Comparison of ENCODE assay signal across 18 mouse cellular contexts in genomic region chr8:106108729-106109128, GRCm38 (mm10). TPM values are rescaled to one million over a fixed set of nuclear protein-coding genes. Genes with fewer than 3 reads are reported as not detected.
A peak's percentile ranks its signal among the peaks of the same experiment; 100 is the strongest.
DNase-seq lines count a peak whose midpoint lies in the region; TF ChIP-seq lines count a peak whose summit lies in the region.
"Had no signal": no experiment of that assay in that cellular context is flagged by ENCODE, and none has a peak within 500 bp of the region (broad histone marks: within the 10 kb centered on the region; RNA-seq: fewer than 3 reads in every experiment).

No protein-coding gene starts in this region.

- intact Hi-C loops in gastrocnemius, adult 2 months (cut with DNase I): no loop called here

- WGBS in lung, adult 2 months: 94% methylated on average over 3 of the region's 3 CpGs

- TF ChIP-seq POLR2A in lung, adult 2 months (IDR thresholded peaks at IDR 0.05; ENCODE audit: borderline replicate concordance, extremely low read depth, low read depth, low read length): no peak

- no peak overlapping the region for H3K4me3 ChIP-seq in gastrocnemius, adult 2 months
- no peak overlapping the region for H3K4me3 ChIP-seq in lung, adult 2 months (replicated peaks; ENCODE audit: extremely low read depth, low read depth, low read length)
- H3K4me3 ChIP-seq: embryonic facial prominence, embryonic 15.5 days; hindbrain, embryonic 13.5 days; kidney, embryonic 15.5 days; layer of hippocampus, adult 2 months; left cerebral cortex, adult 2 months; limb, embryonic 12.5 days; liver, embryonic 13.5 days had no signal

- no peak for TF ChIP-seq CTCF in gastrocnemius, adult 2 months (IDR thresholded peaks at IDR 0.05)
- no peak for TF ChIP-seq CTCF in lung, adult 2 months (IDR thresholded peaks at IDR 0.05; ENCODE audit: insufficient read depth, low read length)

- no peak overlapping the region for H3K27ac ChIP-seq in gastrocnemius, adult 2 months
- H3K27ac ChIP-seq: embryonic facial prominence, embryonic 15.5 days; hindbrain, embryonic 13.5 days; kidney, embryonic 15.5 days; layer of hippocampus, adult 2 months; left cerebral cortex, adult 2 months; limb, embryonic 12.5 days; liver, embryonic 13.5 days had no signal

- no peaks in the 10 kb centered on the region for H3K4me1 ChIP-seq in lung, adult 2 months (ENCODE audit: control insufficient read depth, insufficient read depth, low read length)
- H3K4me1 ChIP-seq: embryonic facial prominence, embryonic 15.5 days; hindbrain, embryonic 13.5 days; kidney, embryonic 15.5 days; limb, embryonic 12.5 days; liver, embryonic 13.5 days had no signal

- DNase-seq in gastrocnemius, adult 18-20 months (ENCODE audit: low spot score): peak; percentile 17
- DNase-seq in gastrocnemius, adult 2 months: no peak
- DNase-seq in lung, adult 2 months: peak; percentile 8
- no peak for DNase-seq in lung, postnatal 25 days (ENCODE audit: low spot score)
- DNase-seq in urinary bladder, adult 18-20 months (ENCODE audit: low spot score in 2 of 2): peak; percentile 15 to 16
- no peak for DNase-seq in urinary bladder, postnatal 25 days (ENCODE audit: low spot score)
- peak; percentile 48 to 77 for DNase-seq in urinary bladder, postnatal 4 days (ENCODE audit: low spot score in 2 of 2)
- no peak for DNase-seq in Muller cell, postnatal 12 days (ENCODE audit: inconsistent ontology term)
- DNase-seq: cerebellum, adult 9-11 months; embryo, embryonic 11 days; liver, embryonic 13.5 days had no signal

RNA-seq across cellular contexts. Expression of gene Esrp2, which starts 28.0 kb away (rescaled TPM):
- not detected for total RNA-seq in gastrocnemius, adult 18-20 months (2021)
- not detected for total RNA-seq in gastrocnemius, adult 2 months (2021)
- polyA plus RNA-seq in lung, adult 2 months (2012; rRNA removed): 40.1 and 47.0 TPM in 2 replicates
- total RNA-seq: granulocyte monocyte progenitor cell, adult 5-6 weeks had no signal

RNA-seq across cellular contexts. Expression of gene Pla2g15, which starts 41.5 kb away (rescaled TPM):
- total RNA-seq in gastrocnemius, adult 18-20 months (2021): 1 to 10 TPM; 3.4 to 5.7 TPM
- 1 to 10 TPM; 3.5 TPM for total RNA-seq in gastrocnemius, adult 2 months (2021)
- 24.8 and 28.3 TPM in 2 replicates for polyA plus RNA-seq in lung, adult 2 months (2012; rRNA removed)

RNA-seq across cellular contexts. Expression of gene Nfatc3, which starts 50.1 kb away (rescaled TPM):
- total RNA-seq in gastrocnemius, adult 18-20 months (2021): 10 to 100 TPM; 26.2 to 27.9 TPM
- total RNA-seq in gastrocnemius, adult 2 months (2021): 10 to 100 TPM; 24.9 to 28.7 TPM
- polyA plus RNA-seq in lung, adult 2 months (2012; rRNA removed): 17.7 and 19.9 TPM in 2 replicates

RNA-seq across cellular contexts. Expression of gene Slc7a6, which starts 59.9 kb away (rescaled TPM):
- total RNA-seq in gastrocnemius, adult 18-20 months (2021): 10 to 100 TPM; 10.2 to 13.4 TPM
- 10 to 100 TPM; 10.5 to 11.5 TPM for total RNA-seq in gastrocnemius, adult 2 months (2021)
- 16.5 and 17.3 TPM in 2 replicates for polyA plus RNA-seq in lung, adult 2 months (2012; rRNA removed)

Comparison
In these comparisons a context has a peak if more than half of its experiments do, and no peak if none do; other contexts are left out.
1. DNase-seq: peak in gastrocnemius, adult 18-20 months (single experiment), lung, adult 2 months (single experiment), urinary bladder, adult 18-20 months (2 of 2) and urinary bladder, postnatal 4 days (2 of 2); none in gastrocnemius, adult 2 months (single experiment), lung, postnatal 25 days (single experiment), urinary bladder, postnatal 25 days (single experiment) and Muller cell, postnatal 12 days (single experiment).